Mouse (Mus musculus) liver, adult 2 months (tissue): Measurements from ENCODE around the gene Clasrp.

ENCODE experiments used
- CTCF ChIP-seq: fragments of 200-500 bp; IDR thresholded peaks from 2 replicates; pipeline ENCODE4 v1.5.1; 2011; ENCODE audit warnings: low read depth, low read length, control low read depth
- POLR2A ChIP-seq: fragments of 200-500 bp; IDR thresholded peaks from 2 replicates; pipeline ENCODE4 v1.6.1; 2011; ENCODE audit warnings: low read length, control low read depth; ENCODE audit not compliant: insufficient read depth; ENCODE audit errors: extremely low read depth

DNA sequence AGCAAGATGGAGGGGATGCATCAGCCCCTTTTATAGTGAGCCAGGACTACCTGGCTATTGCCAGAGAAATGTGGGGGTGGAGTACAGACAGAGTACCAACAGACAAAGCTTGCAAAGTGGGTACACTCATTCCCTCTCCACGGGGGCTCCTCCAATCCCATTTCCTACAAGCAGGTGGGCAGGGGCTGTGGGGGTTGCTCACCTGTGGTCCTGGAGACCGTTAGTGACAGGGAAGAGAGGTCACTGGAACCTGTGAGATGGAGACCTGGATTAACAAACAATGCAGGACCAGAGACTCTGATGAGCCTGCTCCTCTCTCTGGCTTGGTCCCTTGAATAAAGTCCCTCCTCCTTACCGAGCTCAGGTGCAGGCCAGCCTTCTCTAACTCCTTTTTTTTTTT, 23.4 kb upstream of the Clasrp start:
- TF ChIP-seq CTCF (no peak), POLR2A (no peak)
